Mouse (Mus musculus) midbrain, postnatal 0 days (tissue): ENCODE measurements at regions not wholly inside any gene's neighbourhood (a gene's known extent, or its start where the extent isn't known, plus 50 kb on each side); places are given as distances from the start of the nearest gene placed in this dataset.

ENCODE experiments used
- ATAC-seq: fragments of 200-750 bp; cut with Nextera tagmentation; 2 replicates; pipeline ENCODE4 v1.8.0; 2017; ENCODE audit warnings: moderate number of reproducible peaks, mild to moderate bottlenecking, moderate TSS enrichment, moderate library complexity; ENCODE audit not compliant: low FRiP score
- DNase-seq: peaks from one replicate; pipeline ENCODE4 v3.0.0-alpha.2; 2015; ENCODE audit warnings: low spot score
- H3K27ac ChIP-seq: fragments of 300-500 bp; sonication (generic); 2 replicates; pipeline ENCODE4 v1.5.1; 2014; ENCODE audit warnings: low read depth, mild to moderate bottlenecking, low read length, mixed read lengths
- H3K27me3 ChIP-seq: fragments of 300-500 bp; sonication (generic); 2 replicates; pipeline ENCODE4 v1.6.1; 2014; ENCODE audit warnings: low read length, control low read depth, mixed read lengths; ENCODE audit not compliant: insufficient read depth
- H3K36me3 ChIP-seq: fragments of 300-500 bp; sonication (generic); 2 replicates; pipeline ENCODE4 v1.6.1; 2014; ENCODE audit warnings: low read length, control low read depth, mixed read lengths; ENCODE audit not compliant: insufficient read depth
- H3K4me1 ChIP-seq: fragments of 300-500 bp; sonication (generic); 2 replicates; pipeline ENCODE4 v1.6.1; 2014; ENCODE audit warnings: mild to moderate bottlenecking, control low read depth, antibody characterized with exemption, low read length, mixed read lengths; ENCODE audit not compliant: insufficient read depth
- H3K4me2 ChIP-seq: fragments of 300-500 bp; sonication (generic); 2 replicates; pipeline ENCODE4 v1.6.1; 2014; ENCODE audit warnings: low read depth, mild to moderate bottlenecking, low read length, mixed read lengths; ENCODE audit not compliant: poor library complexity, severe bottlenecking
- H3K4me3 ChIP-seq: fragments of 300-500 bp; sonication (generic); 2 replicates; pipeline ENCODE4 v1.5.1; 2014; ENCODE audit warnings: low read depth, mild to moderate bottlenecking, low read length, moderate library complexity
- H3K9ac ChIP-seq: fragments of 300-500 bp; sonication (generic); replicated peaks from 2 replicates; pipeline ENCODE4 v1.6.1; 2014; ENCODE audit warnings: mild to moderate bottlenecking, low read length, moderate library complexity, mixed read lengths; ENCODE audit not compliant: poor library complexity, severe bottlenecking
- H3K9me3 ChIP-seq: fragments of 300-500 bp; sonication (generic); 2 replicates; pipeline ENCODE4 v1.6.1; 2016; ENCODE audit warnings: low read length, control low read depth
- CTCF ChIP-seq: IDR thresholded peaks from 2 replicates; pipeline ENCODE4 v1.5.1; 2016; ENCODE audit warnings: antibody characterized with exemption, mild to moderate bottlenecking
- WGBS: fragments of 180-500 bp; shearing (Covaris S2); extraction: QIAGEN DNeasy Blood & Tissue Kit; methylation state at CpG from one replicate; pipeline ENCODE4 v1.1.7; 2014; 5-methylcytosine and 5-hydroxymethylcytosine counted together

DNA sequence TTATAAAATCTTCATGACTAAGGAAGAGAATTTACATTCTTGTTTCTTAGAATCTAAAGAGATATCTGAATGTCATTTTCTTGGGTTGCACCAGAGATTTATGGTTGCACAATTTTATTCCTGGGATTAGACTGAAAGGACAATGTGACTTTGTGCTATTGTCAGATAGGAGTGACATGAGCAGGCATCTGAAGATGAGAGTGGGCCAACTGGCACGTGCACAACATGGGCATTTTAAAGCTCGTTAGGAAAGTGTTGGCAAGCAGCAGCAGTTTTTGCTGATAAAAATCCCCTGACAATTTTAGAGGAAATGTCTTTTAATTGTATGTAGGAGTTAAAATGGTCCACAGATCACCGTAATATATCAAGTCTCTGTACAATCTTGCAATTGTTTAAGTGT lies 178.9 kb upstream of the Tecrl start:
- H3K4me3 ChIP-seq: no peak overlapping the region
- no peak overlapping the region for H3K27ac ChIP-seq
- H3K36me3 ChIP-seq: no peaks in the 10 kb centered on the region
- no peaks in the 10 kb centered on the region for H3K4me1 ChIP-seq
- WGBS: 35% methylated on average over 3 of the region's 3 CpGs
- no peak for ATAC-seq
- H3K27me3 ChIP-seq: no peaks in the 10 kb centered on the region
- no peak for TF ChIP-seq CTCF
- H3K9me3 ChIP-seq: no peaks in the 10 kb centered on the region
- H3K4me2 ChIP-seq: no peak overlapping the region
- no peak overlapping the region for H3K9ac ChIP-seq
- DNase-seq: peak; percentile 37

DNA sequence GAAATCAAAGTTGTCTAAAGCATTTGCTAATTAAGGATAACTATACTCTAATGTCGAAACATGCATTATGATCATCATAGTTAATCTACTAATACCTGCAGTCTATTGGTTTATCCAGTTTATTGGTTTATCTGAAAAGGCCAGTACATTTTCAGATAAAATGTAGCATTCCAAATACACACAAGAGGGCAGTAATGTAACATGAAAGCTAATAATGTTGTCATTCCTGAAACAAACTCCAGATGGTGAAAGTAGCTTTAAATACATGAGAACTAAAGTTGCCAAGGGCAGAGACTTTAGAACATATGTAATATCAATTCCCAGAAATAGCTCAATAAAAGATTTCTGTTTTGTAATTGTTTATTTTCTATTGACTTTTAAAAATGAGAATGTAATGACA lies 163.7 kb upstream of the Tecrl start:
- DNase-seq (peak; percentile 77), ATAC-seq (no peak)
- Histone ChIP-seq H3K9ac (no peak overlapping the region), H3K4me3 (no peak overlapping the region), H3K36me3 (no peaks in the 10 kb centered on the region), H3K27me3 (no peaks in the 10 kb centered on the region), H3K27ac (no peak overlapping the region), H3K4me2 (no peak overlapping the region), H3K9me3 (no peaks in the 10 kb centered on the region), H3K4me1 (no peaks in the 10 kb centered on the region)
- peak; percentile 94 for TF ChIP-seq CTCF
- WGBS: 57% methylated on average over 1 of the region's 1 CpGs

DNA sequence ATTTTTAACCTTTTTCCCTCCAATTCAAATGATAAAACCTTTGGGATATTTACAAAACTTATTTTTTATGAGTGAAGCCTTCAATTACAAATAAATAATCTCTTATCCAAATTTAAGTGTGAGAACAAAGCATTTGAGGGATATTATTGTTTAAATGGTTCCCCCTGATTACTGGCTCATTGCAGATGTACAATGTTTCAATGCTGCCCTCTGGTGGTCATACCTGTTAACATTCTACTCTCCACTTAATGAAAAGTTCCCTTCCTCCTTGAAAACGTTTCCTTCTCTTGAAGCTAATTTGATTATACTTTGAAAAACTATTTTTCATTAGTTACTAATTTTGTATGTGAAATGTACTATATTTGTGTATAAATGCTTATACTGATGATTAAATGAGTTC lies 129.1 kb upstream of the Tecrl start:
- H3K27me3 ChIP-seq: no peaks in the 10 kb centered on the region
- no peak overlapping the region for H3K27ac ChIP-seq
- no peaks in the 10 kb centered on the region for H3K36me3 ChIP-seq
- 5% methylated on average over 1 of the region's 1 CpGs for WGBS
- no peak for ATAC-seq
- peak; percentile 79 for DNase-seq
- H3K4me3 ChIP-seq: no peak overlapping the region
- no peaks in the 10 kb centered on the region for H3K9me3 ChIP-seq
- H3K9ac ChIP-seq: no peak overlapping the region
- no peaks in the 10 kb centered on the region for H3K4me1 ChIP-seq
- H3K4me2 ChIP-seq: no peak overlapping the region
- TF ChIP-seq CTCF: peak; percentile 85

DNA sequence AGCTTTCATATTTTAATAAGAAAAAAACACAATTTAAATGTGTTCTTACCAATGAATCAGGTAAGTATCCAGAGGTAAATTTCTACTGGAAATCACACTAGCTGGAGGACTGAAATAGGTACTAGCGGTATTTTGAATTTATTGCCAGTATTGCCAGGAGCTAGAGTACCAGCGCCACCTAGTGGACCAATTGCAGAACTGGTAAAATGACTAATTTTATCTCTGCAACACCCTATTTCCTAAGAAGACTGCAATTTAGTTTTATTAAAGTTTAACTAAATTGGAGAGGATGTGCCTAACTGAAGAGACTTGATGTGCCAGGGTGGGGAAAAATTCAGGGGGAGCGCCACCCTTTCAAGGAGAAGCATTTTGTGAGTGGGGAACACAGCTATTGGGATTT lies 85.3 kb upstream of the Tecrl start:
- Histone ChIP-seq H3K4me2 (no peak overlapping the region), H3K36me3 (no peaks in the 10 kb centered on the region), H3K4me3 (no peak overlapping the region), H3K9me3 (no peaks in the 10 kb centered on the region), H3K27ac (no peak overlapping the region), H3K27me3 (no peaks in the 10 kb centered on the region), H3K9ac (no peak overlapping the region), H3K4me1 (no peaks in the 10 kb centered on the region)
- DNase-seq (peak; percentile 79), ATAC-seq (no peak)
- 8% methylated on average over 3 of the region's 3 CpGs for WGBS
- peak; percentile 94 for TF ChIP-seq CTCF

DNA sequence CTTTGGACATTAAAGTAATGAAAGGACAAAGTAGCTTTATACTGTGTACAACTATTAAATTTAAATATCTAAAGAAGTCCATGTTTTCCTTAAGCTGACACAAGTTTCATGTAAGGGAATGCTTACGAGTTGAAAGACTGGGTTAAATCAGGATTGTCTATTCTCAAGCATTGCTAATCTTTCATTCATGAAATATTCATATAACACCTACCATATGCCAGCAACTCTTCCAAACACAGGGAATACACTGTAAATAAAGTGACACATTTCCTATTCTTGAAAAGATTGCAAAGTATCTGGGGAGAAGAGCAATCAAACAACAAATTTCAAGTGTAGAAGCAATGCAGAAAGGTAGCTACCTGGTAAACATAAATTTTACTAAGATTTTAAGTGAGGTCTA lies 81.5 kb upstream of the Tecrl start:
- H3K9ac ChIP-seq: no peak overlapping the region
- H3K27ac ChIP-seq: no peak overlapping the region
- no peak for ATAC-seq
- no peak overlapping the region for H3K4me3 ChIP-seq
- no peaks in the 10 kb centered on the region for H3K9me3 ChIP-seq
- H3K4me1 ChIP-seq: no peaks in the 10 kb centered on the region
- no peak for DNase-seq
- H3K36me3 ChIP-seq: no peaks in the 10 kb centered on the region
- H3K4me2 ChIP-seq: no peak overlapping the region
- WGBS: 57% methylated on average over 1 of the region's 1 CpGs
- no peaks in the 10 kb centered on the region for H3K27me3 ChIP-seq
- TF ChIP-seq CTCF: no peak

GRCm38 (mm10) chr5:83421708-83422107 lies 66.7 kb upstream of the Tecrl start:
- 89% methylated on average over 5 of the region's 5 CpGs for WGBS
- no peak for ATAC-seq
- H3K27ac ChIP-seq: no peak overlapping the region
- no peaks in the 10 kb centered on the region for H3K9me3 ChIP-seq
- H3K4me3 ChIP-seq: no peak overlapping the region
- no peaks in the 10 kb centered on the region for H3K4me1 ChIP-seq
- no peak overlapping the region for H3K4me2 ChIP-seq
- TF ChIP-seq CTCF: no peak
- no peak for DNase-seq
- H3K36me3 ChIP-seq: no peaks in the 10 kb centered on the region
- no peaks in the 10 kb centered on the region for H3K27me3 ChIP-seq
- H3K9ac ChIP-seq: no peak overlapping the region
